16 mouse cellular contexts compared by ENCODE assay signal in genomic region chr11:114674180-114674579, GRCm38 (mm10). TPM values are rescaled to one million over a fixed set of nuclear protein-coding genes. Genes with fewer than 3 reads are reported as not detected.
DNase-seq lines count a peak whose midpoint lies in the region; ATAC-seq and TF ChIP-seq lines count a peak whose summit lies in the region.
"Had no signal": no experiment of that assay in that cellular context is flagged by ENCODE, and none has a peak within 500 bp of the region (broad histone marks: within the 10 kb centered on the region; RNA-seq: fewer than 3 reads in every experiment).

No protein-coding gene starts in this region.

- H3K4me1 ChIP-seq in heart, embryonic 10.5 days = peaks cover 43% of the 10 kb centered on the region
- H3K4me1 ChIP-seq in kidney, postnatal 0 days (replicated peaks; ENCODE audit: insufficient read depth, low read length) = peaks cover 13% of the 10 kb centered on the region; the same call in 1 of the 2 replicates
- peaks cover 2% of the 10 kb centered on the region for H3K4me1 ChIP-seq in ES-Bruce4 (ENCODE audit: control insufficient read depth, insufficient read depth, low read length)
- peaks cover 62% of the 10 kb centered on the region for H3K4me1 ChIP-seq in embryonic facial prominence, embryonic 10.5 days

- no peak for TF ChIP-seq CTCF in kidney, postnatal 0 days (IDR thresholded peaks at IDR 0.05; ENCODE audit: low read depth)
- TF ChIP-seq CTCF in ES-Bruce4 (IDR thresholded peaks at IDR 0.05; ENCODE audit: low read depth, low read length) = no peak

- peaks cover 43% of the 10 kb centered on the region for H3K36me3 ChIP-seq in heart, embryonic 10.5 days
- peaks cover 30% of the 10 kb centered on the region for H3K36me3 ChIP-seq in kidney, postnatal 0 days (ENCODE audit: insufficient read depth, low read length)
- H3K36me3 ChIP-seq in ES-Bruce4 (ENCODE audit: control insufficient read depth, insufficient read depth, low read length, poor library complexity, severe bottlenecking) = peaks cover 44% of the 10 kb centered on the region
- H3K36me3 ChIP-seq in embryonic facial prominence, embryonic 10.5 days (replicated peaks) = peaks cover 50% of the 10 kb centered on the region

- no peak for ATAC-seq in kidney, postnatal 0 days (replicated peaks; ENCODE audit: low FRiP score, low read depth)
- ATAC-seq: lung, postnatal 0 days had no signal

- no peaks in the 10 kb centered on the region for H3K9me3 ChIP-seq in heart, embryonic 10.5 days
- H3K9me3 ChIP-seq in kidney, postnatal 0 days (replicated peaks; ENCODE audit: low read length) = no peaks in the 10 kb centered on the region
- no peaks in the 10 kb centered on the region for H3K9me3 ChIP-seq in ES-Bruce4 (replicated peaks; ENCODE audit: control insufficient read depth, insufficient read depth, low read length, poor library complexity, severe bottlenecking)
- no peaks in the 10 kb centered on the region for H3K9me3 ChIP-seq in embryonic facial prominence, embryonic 10.5 days
- H3K9me3 ChIP-seq: embryonic facial prominence, embryonic 15.5 days; heart, embryonic 12.5 days; liver, embryonic 13.5 days; neural tube, embryonic 12.5 days had no signal

- H3K9ac ChIP-seq in kidney, postnatal 0 days (ENCODE audit: low read depth, low read length) = no peak overlapping the region
- H3K9ac ChIP-seq in ES-Bruce4 (ENCODE audit: low read depth, poor library complexity, severe bottlenecking) = peak overlapping the region; percentile 3; the same call in 1 of the 2 replicates
- H3K9ac ChIP-seq: embryonic facial prominence, embryonic 15.5 days; heart, embryonic 12.5 days; liver, embryonic 13.5 days; neural tube, embryonic 12.5 days had no signal

- WGBS in heart, embryonic 10.5 days = 48% methylated on average over 8 of the region's 8 CpGs
- WGBS in kidney, postnatal 0 days = 49% methylated on average over 8 of the region's 8 CpGs
- WGBS in embryonic facial prominence, embryonic 10.5 days = 53% methylated on average over 8 of the region's 8 CpGs

- no peak overlapping the region for H3K4me2 ChIP-seq in kidney, postnatal 0 days (ENCODE audit: low read length)
- H3K4me2 ChIP-seq: embryonic facial prominence, embryonic 15.5 days; heart, embryonic 12.5 days; neural tube, embryonic 12.5 days had no signal

- DNase-seq in heart, embryonic 10.5 days (ENCODE audit: low spot score) = no peak
- no peak for DNase-seq in heart, adult 8-10 months (ENCODE audit: low spot score)
- DNase-seq in kidney, postnatal 0 days (ENCODE audit: low spot score) = no peak
- DNase-seq in kidney, adult 11 months = no peak
- no peak for DNase-seq in embryonic facial prominence, embryonic 10.5 days (ENCODE audit: low spot score)
- no peak for DNase-seq in gastrocnemius, postnatal 4 days (ENCODE audit: low spot score in 2 of 2)
- DNase-seq: gastrocnemius, adult 2 months; heart, postnatal 4 days; liver, embryonic 13.5 days had no signal

- 0 out of 2 replicates have a peak overlapping the region, but pooled peaks have one; percentile 29 for H3K27ac ChIP-seq in heart, embryonic 10.5 days
- 0 out of 2 replicates have a peak overlapping the region, but pooled peaks have one; percentile 42 for H3K27ac ChIP-seq in kidney, postnatal 0 days
- peak overlapping the region; percentile 59 for H3K27ac ChIP-seq in ES-Bruce4 (ENCODE audit: insufficient read depth, low read length)
- 0 out of 2 replicates have a peak overlapping the region, but pooled peaks have one; percentile 24 for H3K27ac ChIP-seq in embryonic facial prominence, embryonic 10.5 days (replicated peaks)
- H3K27ac ChIP-seq: gastrocnemius, adult 2 months; neural tube, embryonic 12.5 days had no signal

- H3K4me3 ChIP-seq in heart, embryonic 10.5 days = no peak overlapping the region
- H3K4me3 ChIP-seq in kidney, postnatal 0 days (replicated peaks; ENCODE audit: low read depth, low read length) = no peak overlapping the region
- no peak overlapping the region for H3K4me3 ChIP-seq in ES-Bruce4 (ENCODE audit: low read depth, low read length)
- H3K4me3 ChIP-seq in embryonic facial prominence, embryonic 10.5 days = no peak overlapping the region
- H3K4me3 ChIP-seq: embryonic facial prominence, embryonic 15.5 days; heart, embryonic 12.5 days; liver, embryonic 13.5 days; neural tube, embryonic 12.5 days had no signal

- peaks cover 13% of the 10 kb centered on the region for H3K27me3 ChIP-seq in heart, embryonic 10.5 days (ENCODE audit: insufficient read depth, poor library complexity, severe bottlenecking)
- no peaks in the 10 kb centered on the region for H3K27me3 ChIP-seq in kidney, postnatal 0 days (ENCODE audit: insufficient read depth, low read length)
- no peaks in the 10 kb centered on the region for H3K27me3 ChIP-seq in ES-Bruce4 (ENCODE audit: control insufficient read depth, insufficient read depth, low read length, poor library complexity, severe bottlenecking)
- peaks cover 17% of the 10 kb centered on the region for H3K27me3 ChIP-seq in embryonic facial prominence, embryonic 10.5 days (replicated peaks; ENCODE audit: low read depth, poor library complexity, severe bottlenecking)
- H3K27me3 ChIP-seq: embryonic facial prominence, embryonic 15.5 days had no signal

- no peak for TF ChIP-seq POLR2A in ES-Bruce4 (IDR thresholded peaks at IDR 0.05; ENCODE audit: insufficient read depth, low read length)

- no peak for TF ChIP-seq EP300 in ES-Bruce4 (IDR thresholded peaks at IDR 0.05; ENCODE audit: insufficient read depth, low read depth, low read length)

RNA-seq across cellular contexts. Expression of gene Ttyh2, which starts 1.1 kb away (rescaled TPM):
- polyA plus RNA-seq in heart, embryonic 10.5 days (2016; fragmentation: Nextera tagmentation; extraction: Ambion mirVana) = 4.8 and 4.9 TPM in 2 replicates
- total RNA-seq in heart, adult 8-10 months (2022) = 1 to 10 TPM; 3.0 to 4.6 (median 3.4) TPM
- polyA plus RNA-seq in kidney, postnatal 0 days (2015; fragmentation: Nextera tagmentation; extraction: Ambion mirVana) = 22.6 and 25.3 TPM in 2 replicates
- polyA plus RNA-seq in ES-Bruce4 (2011; ENCODE audit: insufficient read depth, insufficient read length, low read depth, missing spikeins) = 11.7 and 11.8 TPM in 2 replicates
- 14.9 and 16.1 TPM in 2 replicates for polyA plus RNA-seq in embryonic facial prominence, embryonic 10.5 days (2016; fragmentation: Nextera tagmentation; extraction: Ambion mirVana)
- total RNA-seq in gastrocnemius, postnatal 4 days (2021) = 100 to 1,000 TPM; 101 to 108 TPM

RNA-seq across cellular contexts. Expression of gene Rpl38, which starts 5.9 kb away (rescaled TPM):
- 789 and 902 TPM in 2 replicates for polyA plus RNA-seq in heart, embryonic 10.5 days (2016; fragmentation: Nextera tagmentation; extraction: Ambion mirVana)
- 100 to 1,000 TPM; 505 to 715 (median 618) TPM for total RNA-seq in heart, adult 8-10 months (2022)
- 1,186 and 1,429 TPM in 2 replicates for polyA plus RNA-seq in kidney, postnatal 0 days (2015; fragmentation: Nextera tagmentation; extraction: Ambion mirVana)
- 1,928 and 2,044 TPM in 2 replicates for polyA plus RNA-seq in ES-Bruce4 (2011; ENCODE audit: insufficient read depth, insufficient read length, low read depth, missing spikeins)
- polyA plus RNA-seq in embryonic facial prominence, embryonic 10.5 days (2016; fragmentation: Nextera tagmentation; extraction: Ambion mirVana) = 1,047 and 1,098 TPM in 2 replicates
- 1,000 to 10,000 TPM; 1,199 to 1,226 TPM for total RNA-seq in gastrocnemius, postnatal 4 days (2021)

RNA-seq across cellular contexts. Expression of gene Dnaic2, which starts 53.0 kb away (rescaled TPM):
- 0.19 and 0.53 TPM in 2 replicates for polyA plus RNA-seq in heart, embryonic 10.5 days (2016; fragmentation: Nextera tagmentation; extraction: Ambion mirVana)
- total RNA-seq in heart, adult 8-10 months (2022) = under 1 TPM in 1 of 4 experiments, not detected in 3; 0.47 TPM
- 0.32 and 0.43 TPM in 2 replicates for polyA plus RNA-seq in kidney, postnatal 0 days (2015; fragmentation: Nextera tagmentation; extraction: Ambion mirVana)
- 1.3 and 1.7 TPM in 2 replicates for polyA plus RNA-seq in ES-Bruce4 (2011; ENCODE audit: insufficient read depth, insufficient read length, low read depth, missing spikeins)
- 1.7 and 1.8 TPM in 2 replicates for polyA plus RNA-seq in embryonic facial prominence, embryonic 10.5 days (2016; fragmentation: Nextera tagmentation; extraction: Ambion mirVana)
- total RNA-seq in gastrocnemius, postnatal 4 days (2021) = 1 to 10 TPM; 1.3 to 2.0 TPM
- total RNA-seq: common myeloid progenitor, adult 5-6 weeks; megakaryocyte, adult 5-6 weeks had no signal
- polyA plus RNA-seq: liver, embryonic 13.5 days had no signal
